Mouse (Mus musculus) lung, postnatal 0 days (tissue): ENCODE results near the gene Krtap19-3. TPM values are rescaled to one million over a fixed set of nuclear protein-coding genes. Genes with fewer than 3 reads are reported as not detected.

Experiments used
- ATAC-seq: fragments of 200-750 bp; cut with Nextera tagmentation; 2 replicates; pipeline ENCODE4 v1.8.0; 2017; ENCODE audit warnings: moderate library complexity
- DNase-seq: peaks from one replicate; pipeline ENCODE4 v3.0.0-alpha.2; 2016; ENCODE audit warnings: low spot score
- H3K27ac ChIP-seq: fragments of 300-500 bp; sonication (generic); 2 replicates; pipeline ENCODE4 v1.5.1; 2014; ENCODE audit warnings: antibody characterized with exemption, mild to moderate bottlenecking, low read length, mixed read lengths
- H3K27me3 ChIP-seq: fragments of 300-500 bp; sonication (generic); replicated peaks from 2 replicates; pipeline ENCODE4 v1.6.1; 2014; ENCODE audit warnings: low read length, mixed read lengths; ENCODE audit not compliant: insufficient read depth
- H3K36me3 ChIP-seq: fragments of 300-500 bp; sonication (generic); 2 replicates; pipeline ENCODE4 v1.6.1; 2014; ENCODE audit warnings: low read length, mixed read lengths; ENCODE audit not compliant: insufficient read depth
- H3K4me1 ChIP-seq: fragments of 300-500 bp; sonication (generic); 2 replicates; pipeline ENCODE4 v1.6.1; 2014; ENCODE audit warnings: antibody characterized with exemption, low read depth, low read length, mixed read lengths; ENCODE audit not compliant: insufficient read depth
- H3K4me2 ChIP-seq: fragments of 300-500 bp; sonication (generic); replicated peaks from 2 replicates; pipeline ENCODE4 v1.6.1; 2014; ENCODE audit warnings: low read depth, mild to moderate bottlenecking, low read length, moderate library complexity, mixed read lengths
- H3K4me3 ChIP-seq: fragments of 300-500 bp; sonication (generic); 2 replicates; pipeline ENCODE4 v1.5.1; 2014; ENCODE audit warnings: low read depth, low read length
- H3K9ac ChIP-seq: fragments of 300-500 bp; sonication (generic); replicated peaks from 2 replicates; pipeline ENCODE4 v1.6.1; 2014; ENCODE audit warnings: low read depth, mild to moderate bottlenecking
- H3K9me3 ChIP-seq: fragments of 300-500 bp; sonication (generic); 2 replicates; pipeline ENCODE4 v1.6.1; 2016; ENCODE audit warnings: low read length, mixed read lengths
- CTCF ChIP-seq: IDR thresholded peaks from 2 replicates; pipeline ENCODE4 v1.5.1; 2016; ENCODE audit warnings: antibody characterized with exemption, mild to moderate bottlenecking
- EP300 ChIP-seq: IDR thresholded peaks from 2 replicates; pipeline ENCODE4 v1.6.1; 2016; ENCODE audit warnings: antibody characterized with exemption, mild to moderate bottlenecking, control low read depth
- WGBS: fragments of 180-500 bp; shearing (Covaris S2); extraction: QIAGEN DNeasy Blood & Tissue Kit; methylation state at CpG from one replicate; pipeline ENCODE4 v1.1.7; 2014; 5-methylcytosine and 5-hydroxymethylcytosine counted together
- polyA plus RNA-seq: library from polyadenylated mRNA; unstranded; fragments of >200 nt; fragmentation: Nextera tagmentation; extraction: Ambion mirVana; gene quantifications from 2 replicates; pipeline ENCODE4 v1.2.1, GENCODE M21; 2015

The Krtap19-3 gene
- polyA plus RNA-seq, 1 experiment from 2014 or later, result not detected

GRCm38 (mm10) chr16:88864887-88865407 lies 12.9 kb downstream of the Krtap19-3 start:
- no peak overlapping the region for H3K27ac ChIP-seq

GRCm38 (mm10) chr16:88851450-88851849 lies 26.4 kb downstream of the Krtap19-3 start:
- Histone ChIP-seq H3K27me3 (no peaks in the 10 kb centered on the region), H3K9ac (no peak overlapping the region), H3K4me1 (no peaks in the 10 kb centered on the region), H3K4me3 (no peak overlapping the region), H3K36me3 (no peaks in the 10 kb centered on the region), H3K27ac (no peak overlapping the region), H3K4me2 (no peak overlapping the region), H3K9me3 (no peaks in the 10 kb centered on the region)
- TF ChIP-seq EP300, result no peak
- peak; percentile 72 for TF ChIP-seq CTCF
- 10% methylated on average over 5 of the region's 5 CpGs for WGBS
- DNase-seq (peak; percentile 18), ATAC-seq (no peak)

More at GRCm38 (mm10) chr16:88864887-88865407, 12.9 kb downstream of the Krtap19-3 start:
- DNase-seq, result no peak
- Histone ChIP-seq H3K4me1 (no peaks in the 10 kb centered on the region), H3K9ac (no peak overlapping the region), H3K36me3 (no peaks in the 10 kb centered on the region), H3K4me2 (no peak overlapping the region), H3K9me3 (no peaks in the 10 kb centered on the region), H3K27me3 (no peaks in the 10 kb centered on the region), H3K4me3 (no peak overlapping the region)
- WGBS, result 80% methylated on average over 4 of the region's 4 CpGs
- TF ChIP-seq CTCF (no peak), EP300 (no peak)
- ATAC-seq, result no peak

- TF ChIP-seq CTCF, result no peak
- no peak for TF ChIP-seq EP300
- Histone ChIP-seq H3K36me3 (no peaks in the 10 kb centered on the region), H3K4me1 (no peaks in the 10 kb centered on the region), H3K9me3 (no peaks in the 10 kb centered on the region), H3K27me3 (no peaks in the 10 kb centered on the region), H3K4me3 (no peak overlapping the region), H3K9ac (no peak overlapping the region), H3K4me2 (no peak overlapping the region), H3K27ac (no peak overlapping the region)
- ATAC-seq (no peak), DNase-seq (no peak)
- 78% methylated on average over 4 of the region's 4 CpGs for WGBS
These were observed 29.3 kb downstream of the Krtap19-3 start for GRCm38 (mm10) chr16:88848558-88848957.

GRCm38 (mm10) chr16:88847363-88847762 lies 30.5 kb downstream of the Krtap19-3 start:
- TF ChIP-seq CTCF (no peak), EP300 (no peak)
- Histone ChIP-seq H3K4me3 (no peak overlapping the region), H3K27ac (no peak overlapping the region), H3K36me3 (no peaks in the 10 kb centered on the region), H3K9me3 (no peaks in the 10 kb centered on the region), H3K27me3 (no peaks in the 10 kb centered on the region), H3K9ac (no peak overlapping the region), H3K4me2 (no peak overlapping the region), H3K4me1 (no peaks in the 10 kb centered on the region)
- 89% methylated on average over 1 of the region's 1 CpGs for WGBS
- no peak for DNase-seq
- no peak for ATAC-seq

Other genes starting within 250 kb of the Krtap19-3 start
- gene Krtap26-1, start 230.2 kb downstream of the Krtap19-3 start, polyA plus RNA-seq, result not detected in 2 replicates
- gene Krtap27-1, start 206.4 kb downstream of the Krtap19-3 start, polyA plus RNA-seq, result not detected in 2 replicates
- not detected in 2 replicates for gene 2310061N02Rik, start 170.1 kb downstream of the Krtap19-3 start, polyA plus RNA-seq
- gene Krtap13-1, start 149.2 kb downstream of the Krtap19-3 start, polyA plus RNA-seq, result not detected in 2 replicates
- not detected in 2 replicates for gene Krtap13, start 126.4 kb downstream of the Krtap19-3 start, polyA plus RNA-seq
- gene 2310034C09Rik, start 119.2 kb downstream of the Krtap19-3 start, polyA plus RNA-seq, result not detected in 2 replicates
- gene 2310057N15Rik, start 103.8 kb downstream of the Krtap19-3 start, polyA plus RNA-seq, result not detected in 2 replicates
- gene Gm5965, start 100.1 kb downstream of the Krtap19-3 start, polyA plus RNA-seq, result not detected in 2 replicates
- not detected in 2 replicates for gene Gm20741, start 65.8 kb downstream of the Krtap19-3 start, polyA plus RNA-seq
- gene Krtap15, start 57.8 kb downstream of the Krtap19-3 start, polyA plus RNA-seq, result not detected in 2 replicates
- not detected in 2 replicates for gene Krtap14, start 51.9 kb downstream of the Krtap19-3 start, polyA plus RNA-seq
- not detected in 2 replicates for gene Krtap19-1, start 8.6 kb downstream of the Krtap19-3 start, polyA plus RNA-seq
- gene Krtap19-2, start 3.8 kb downstream of the Krtap19-3 start, polyA plus RNA-seq, result not detected in 2 replicates
- gene Krtap19-4, start 7.1 kb upstream of the Krtap19-3 start, polyA plus RNA-seq, result not detected in 2 replicates
- gene Krtap19-5, start 18.4 kb upstream of the Krtap19-3 start, polyA plus RNA-seq, result not detected in 2 replicates
- not detected in 2 replicates for gene Krtap19-9b, start 54.2 kb upstream of the Krtap19-3 start, polyA plus RNA-seq
- not detected in 2 replicates for gene Krtap16-3, start 84.8 kb upstream of the Krtap19-3 start, polyA plus RNA-seq
- not detected in 2 replicates for gene Krtap22-2, start 132.7 kb upstream of the Krtap19-3 start, polyA plus RNA-seq
- gene Gm10229, start 137.2 kb upstream of the Krtap19-3 start, polyA plus RNA-seq, result not detected in 2 replicates
- gene Krtap6-1, start 153.7 kb upstream of the Krtap19-3 start, polyA plus RNA-seq, result not detected in 2 replicates
- gene Gm10228, start 163.4 kb upstream of the Krtap19-3 start, polyA plus RNA-seq, result not detected in 2 replicates
- gene Krtap6-5, start 169.8 kb upstream of the Krtap19-3 start, polyA plus RNA-seq, result not detected in 2 replicates
- not detected in 2 replicates for gene 1110025L11Rik, start 186.0 kb upstream of the Krtap19-3 start, polyA plus RNA-seq
- not detected in 2 replicates for gene Krtap6-3, start 206.0 kb upstream of the Krtap19-3 start, polyA plus RNA-seq